Mouse (Mus musculus) heart, adult 18-20 months (tissue): Measurements from ENCODE around the gene Tnnt2. TPM values are rescaled to one million over a fixed set of nuclear protein-coding genes. Genes with fewer than 3 reads are reported as not detected.
A peak's percentile ranks its signal among the peaks of the same experiment; 100 is the strongest.

Experiments used
- DNase-seq, 2 experiments: peaks; one replicate each; pipeline ENCODE4 v3.0.0; 2021 to 2022; ENCODE audit warnings: mixed read lengths in 1 of 2
- total RNA-seq, 2 experiments: library from RNA; stranded (reverse); gene quantifications; 2 replicates each; pipeline ENCODE4 v1.2.3; 2021

Tnnt2 gene
- total RNA-seq, 2 experiments from 2014 or later = 9,387 to 10,464 TPM

- peak in 1 of 2 experiments; percentile 9 for DNase-seq
Observed at GRCm38 (mm10) chr1:135855344-135855687, 19.2 kb downstream of the Tnnt2 start.

- peak in 1 of 2 experiments; percentile 21 for DNase-seq
Observed at GRCm38 (mm10) chr1:135856070-135856469, 19.9 kb downstream of the Tnnt2 start.

GRCm38 (mm10) chr1:135857137-135857775 is 21.1 kb downstream of the Tnnt2 start:
- DNase-seq = peak in 1 of 2 experiments; percentile 12

GRCm38 (mm10) chr1:135858533-135858932 is 22.4 kb downstream of the Tnnt2 start:
- DNase-seq = no peak

GRCm38 (mm10) chr1:135861091-135861490 is 24.9 kb downstream of the Tnnt2 start:
- DNase-seq = no peak

- DNase-seq = peak; percentile 55 to 70
Observed at GRCm38 (mm10) chr1:135861980-135862552, 25.9 kb downstream of the Tnnt2 start.

- peak in 1 of 2 experiments; percentile 10 for DNase-seq
Observed at GRCm38 (mm10) chr1:135862561-135862960, 26.4 kb downstream of the Tnnt2 start.

- DNase-seq = peak in 1 of 2 experiments; percentile 13
Observed at GRCm38 (mm10) chr1:135863786-135864335, 27.7 kb downstream of the Tnnt2 start.

GRCm38 (mm10) chr1:135864830-135865229 is 28.7 kb downstream of the Tnnt2 start:
- no peak for DNase-seq

GRCm38 (mm10) chr1:135865518-135866194 is 29.5 kb downstream of the Tnnt2 start:
- peak; percentile 72 to 91 for DNase-seq

- no peak for DNase-seq
Observed at GRCm38 (mm10) chr1:135868570-135868969, 32.4 kb downstream of the Tnnt2 start.

GRCm38 (mm10) chr1:135872991-135873390 is 36.8 kb downstream of the Tnnt2 start:
- DNase-seq = no peak

GRCm38 (mm10) chr1:135877248-135877647 is 41.1 kb downstream of the Tnnt2 start:
- DNase-seq = no peak

- peak; percentile 41 to 67 for DNase-seq
Observed at GRCm38 (mm10) chr1:135882385-135883109, 46.4 kb downstream of the Tnnt2 start.

- no peak for DNase-seq
Observed at GRCm38 (mm10) chr1:135889461-135890185, 53.5 kb downstream of the Tnnt2 start.

- no peak for DNase-seq
Observed at GRCm38 (mm10) chr1:135891424-135892216, 55.5 kb downstream of the Tnnt2 start.

GRCm38 (mm10) chr1:135892233-135892632 is 56.1 kb downstream of the Tnnt2 start:
- DNase-seq = no peak

- DNase-seq = no peak
Observed at GRCm38 (mm10) chr1:135892764-135893163, 56.6 kb downstream of the Tnnt2 start.

- no peak for DNase-seq
Observed at GRCm38 (mm10) chr1:135893377-135893776, 57.2 kb downstream of the Tnnt2 start.

GRCm38 (mm10) chr1:135895367-135895766 is 59.2 kb downstream of the Tnnt2 start:
- no peak for DNase-seq

- no peak for DNase-seq
Observed at GRCm38 (mm10) chr1:135899295-135899694, 63.1 kb downstream of the Tnnt2 start.
